Mouse (Mus musculus) retina, postnatal 1 day (tissue): ENCODE measurements at regions not wholly inside any gene's neighbourhood (a gene's known extent, or its start where the extent isn't known, plus 50 kb on each side); places are given as distances from the start of the nearest gene placed in this dataset.
A peak's percentile ranks its signal among the peaks of the same experiment; 100 is the strongest.
"Not testable (repeated sequence)": the region's sequence is repeated elsewhere in the genome, so short reads cannot be mapped to it uniquely, and the experiment has no call there.

Source experiments
- DNase-seq: peaks from one replicate; pipeline ENCODE4 v3.0.0-alpha.2; 2012

GRCm38 (mm10) chr4:6600766-6601367 lies 1638.0 kb downstream of the Car8 start:
- no peak for DNase-seq

- no peak for DNase-seq
These were observed 1642.5 kb downstream of the Car8 start for GRCm38 (mm10) chr4:6596321-6596720.

GRCm38 (mm10) chr4:6592890-6593289 lies 1646.0 kb downstream of the Car8 start:
- DNase-seq: not testable (repeated sequence)

GRCm38 (mm10) chr4:6561604-6562357 lies 1677.1 kb downstream of the Car8 start:
- DNase-seq: peak; percentile 69

GRCm38 (mm10) chr4:6539626-6540025 lies 1699.2 kb downstream of the Car8 start:
- no peak for DNase-seq

GRCm38 (mm10) chr4:6532441-6532840 lies 1706.4 kb downstream of the Car8 start:
- DNase-seq: no peak

- DNase-seq: no peak
These were observed 1721.2 kb downstream of the Car8 start for GRCm38 (mm10) chr4:6517626-6518025.

- DNase-seq: peak; percentile 89
These were observed 1721.7 kb upstream of the Impad1 start for GRCm38 (mm10) chr4:6514823-6515222.

- no peak for DNase-seq
These were observed 1720.5 kb upstream of the Impad1 start for GRCm38 (mm10) chr4:6513635-6514034.

GRCm38 (mm10) chr4:6512749-6513364 lies 1719.7 kb upstream of the Impad1 start:
- DNase-seq: peak; percentile 88

- no peak for DNase-seq
These were observed 1714.9 kb upstream of the Impad1 start for GRCm38 (mm10) chr4:6508091-6508490.
